Mouse (Mus musculus): Measurements from ENCODE around the gene Ptprn. TPM values are rescaled to one million over a fixed set of nuclear protein-coding genes. Genes with fewer than 3 reads are reported as not detected.

Ptprn gene
- polyA plus RNA-seq, 1 experiment = 0.94 TPM

DNA sequence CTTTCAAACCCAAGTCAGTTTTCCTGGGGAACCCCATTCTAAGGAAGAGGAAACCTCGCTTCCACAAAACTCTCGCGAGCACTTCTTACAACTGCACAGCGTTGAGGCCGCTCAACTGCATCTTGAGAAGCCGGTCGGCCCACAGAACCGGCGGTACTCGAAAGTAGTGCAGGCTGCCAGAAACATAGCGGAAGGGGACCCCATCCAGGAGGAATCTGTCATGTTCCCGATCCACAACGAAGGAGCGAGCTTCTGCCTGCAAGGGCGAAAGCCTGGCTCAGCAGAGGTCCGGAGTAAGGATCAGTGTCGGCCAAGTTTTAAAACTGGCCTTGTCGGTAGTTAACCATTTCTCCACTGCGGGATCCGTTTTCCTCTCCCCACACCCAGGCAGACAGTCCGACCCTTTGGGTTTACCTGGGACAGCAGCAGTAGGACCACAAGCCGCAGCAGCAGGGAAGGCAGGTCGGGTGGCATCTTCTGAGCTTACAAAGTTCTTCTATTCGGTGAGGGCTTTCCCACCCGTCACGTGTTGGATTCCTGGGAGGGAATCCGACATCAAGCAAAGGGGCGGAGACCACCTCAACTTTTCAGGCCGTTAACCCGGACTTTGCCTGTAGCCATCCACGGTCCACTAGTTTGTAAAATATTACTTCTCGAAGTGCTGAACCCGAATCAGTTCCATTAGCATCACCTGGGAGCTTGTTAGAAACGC lies 55.2 kb downstream of the Ptprn start:
- TF ChIP-seq CTCF (IDR thresholded peaks at IDR 0.05; ENCODE audit: low read depth, low read length) (no peak), POLR2A (IDR thresholded peaks at IDR 0.05; ENCODE audit: borderline replicate concordance, low read depth, low read length) (no peak)
- Histone ChIP-seq H3K4me3 (ENCODE audit: insufficient read depth, low read length) (peak overlapping the region; percentile 59), H3K27ac (ENCODE audit: insufficient read depth, low read depth, low read length) (no peak overlapping the region), H3K4me1 (ENCODE audit: control insufficient read depth, insufficient read depth, low read length) (peaks cover 28% of the 10 kb centered on the region)

DNA sequence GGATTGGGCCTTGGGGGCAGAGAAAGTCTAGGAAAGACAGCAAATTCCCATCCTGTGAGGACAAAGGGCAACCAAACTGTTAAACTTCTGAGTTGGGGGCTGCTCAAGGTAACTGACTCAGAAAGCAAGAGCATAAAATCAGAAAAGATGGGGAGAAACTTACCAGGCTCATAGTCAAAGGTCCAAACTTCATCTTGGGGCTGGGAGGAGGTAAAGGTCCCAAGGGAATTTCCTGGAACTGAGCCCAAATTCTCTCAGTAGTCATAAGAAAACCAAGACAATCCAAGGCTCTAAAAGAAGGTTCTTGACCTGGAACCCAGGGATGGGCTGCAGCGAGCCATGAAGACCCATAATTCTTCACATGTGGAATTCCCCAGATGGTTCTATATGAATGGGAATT lies 63.1 kb downstream of the Ptprn start:
- no peak overlapping the region for H3K27ac ChIP-seq (ENCODE audit: insufficient read depth, low read depth, low read length)
- no peak overlapping the region for H3K4me3 ChIP-seq (ENCODE audit: insufficient read depth, low read length)
- TF ChIP-seq POLR2A (IDR thresholded peaks at IDR 0.05; ENCODE audit: borderline replicate concordance, low read depth, low read length) (no peak), CTCF (IDR thresholded peaks at IDR 0.05; ENCODE audit: low read depth, low read length) (no peak)

More for the DNA sequence above, 63.1 kb downstream of the Ptprn start:
- H3K4me1 ChIP-seq (ENCODE audit: control insufficient read depth, insufficient read depth, low read length) = no peaks in the 10 kb centered on the region

Other genes with a start within 250 kb of the Ptprn start
- gene Nhej1, start 139.3 kb downstream of the Ptprn start, polyA plus RNA-seq (2012; ENCODE audit: insufficient read depth, insufficient read length, missing spikeins) = 5.1 and 6.3 TPM in 2 replicates
- gene Slc23a3, start 130.6 kb downstream of the Ptprn start, polyA plus RNA-seq (2012; ENCODE audit: insufficient read depth, insufficient read length, missing spikeins) = not detected in 2 replicates
- gene Cnppd1, start 121.8 kb downstream of the Ptprn start, polyA plus RNA-seq (2012; ENCODE audit: insufficient read depth, insufficient read length, missing spikeins) = 92.2 and 101 TPM in 2 replicates
- 107 and 113 TPM in 2 replicates for gene Retreg2, start 121.7 kb downstream of the Ptprn start, polyA plus RNA-seq (2012; ENCODE audit: insufficient read depth, insufficient read length, missing spikeins)
- gene Zfand2b, start 95.9 kb downstream of the Ptprn start, polyA plus RNA-seq (2012; ENCODE audit: insufficient read depth, insufficient read length, missing spikeins) = 28.3 and 34.6 TPM in 2 replicates
- gene Abcb6, start 84.1 kb downstream of the Ptprn start, polyA plus RNA-seq (2012; ENCODE audit: insufficient read depth, insufficient read length, missing spikeins) = 16.6 and 18.6 TPM in 2 replicates
- gene Ankzf1, start 72.4 kb downstream of the Ptprn start, polyA plus RNA-seq (2012; ENCODE audit: insufficient read depth, insufficient read length, missing spikeins) = 19.6 and 29.7 TPM in 2 replicates
- gene Atg9a, start 72.3 kb downstream of the Ptprn start, polyA plus RNA-seq (2012; ENCODE audit: insufficient read depth, insufficient read length, missing spikeins) = 30.2 and 33.5 TPM in 2 replicates
- gene Glb1l, start 53.7 kb downstream of the Ptprn start, polyA plus RNA-seq (2012; ENCODE audit: insufficient read depth, insufficient read length, missing spikeins) = 27.1 and 28.0 TPM in 2 replicates
- gene Stk16, start 53.7 kb downstream of the Ptprn start, polyA plus RNA-seq (2012; ENCODE audit: insufficient read depth, insufficient read length, missing spikeins) = 41.9 and 46.0 TPM in 2 replicates
- 38.7 and 47.0 TPM in 2 replicates for gene Tuba4a, start 44.6 kb downstream of the Ptprn start, polyA plus RNA-seq (2012; ENCODE audit: insufficient read depth, insufficient read length, missing spikeins)
- gene A630095N17Rik, start 32.4 kb downstream of the Ptprn start, polyA plus RNA-seq (2012; ENCODE audit: insufficient read depth, insufficient read length, missing spikeins) = not detected in 2 replicates
- gene Dnajb2, start 28.1 kb downstream of the Ptprn start, polyA plus RNA-seq (2012; ENCODE audit: insufficient read depth, insufficient read length, missing spikeins) = 6.7 and 10.7 TPM in 2 replicates
- not detected in 2 replicates for gene Resp18, start 13.9 kb upstream of the Ptprn start, polyA plus RNA-seq (2012; ENCODE audit: insufficient read depth, insufficient read length, missing spikeins)
- gene Dnpep, start 53.5 kb upstream of the Ptprn start, polyA plus RNA-seq (2012; ENCODE audit: insufficient read depth, insufficient read length, missing spikeins) = 39.3 and 43.3 TPM in 2 replicates
- 0.70 TPM in 1 of 2 replicates, not detected in the other for gene Des, start 95.8 kb upstream of the Ptprn start, polyA plus RNA-seq (2012; ENCODE audit: insufficient read depth, insufficient read length, missing spikeins)
- 32.4 and 36.2 TPM in 2 replicates for gene Speg, start 110.8 kb upstream of the Ptprn start, polyA plus RNA-seq (2012; ENCODE audit: insufficient read depth, insufficient read length, missing spikeins)
- gene Gmppa, start 171.4 kb upstream of the Ptprn start, polyA plus RNA-seq (2012; ENCODE audit: insufficient read depth, insufficient read length, missing spikeins) = 79.2 and 89.6 TPM in 2 replicates
- gene Asic4, start 185.9 kb upstream of the Ptprn start, polyA plus RNA-seq (2012; ENCODE audit: insufficient read depth, insufficient read length, missing spikeins) = not detected in 2 replicates
- gene Chpf, start 214.8 kb upstream of the Ptprn start, polyA plus RNA-seq (2012; ENCODE audit: insufficient read depth, insufficient read length, missing spikeins) = 0.95 and 1.3 TPM in 2 replicates
- not detected in 2 replicates for gene Tmem198, start 215.0 kb upstream of the Ptprn start, polyA plus RNA-seq (2012; ENCODE audit: insufficient read depth, insufficient read length, missing spikeins)
- 0.33 TPM in 1 of 2 replicates, not detected in the other for gene Obsl1, start 241.9 kb upstream of the Ptprn start, polyA plus RNA-seq (2012; ENCODE audit: insufficient read depth, insufficient read length, missing spikeins)
- not detected in 2 replicates for gene Inha, start 242.6 kb upstream of the Ptprn start, polyA plus RNA-seq (2012; ENCODE audit: insufficient read depth, insufficient read length, missing spikeins)

All from bone marrow macrophage, adult 2 months (primary cell).